ENCODE assay signal across 35 mouse cellular contexts in genomic region chr5:39510246-39510645, GRCm38 (mm10).
"Had no signal": no experiment of that assay in that cellular context is flagged by ENCODE, and none has a peak within 500 bp of the region (broad histone marks: within the 10 kb centered on the region; RNA-seq: fewer than 3 reads in every experiment).

No protein-coding gene starts in this region.

- H3K4me1 ChIP-seq: heart, embryonic 10.5 days; heart, embryonic 12.5 days; heart, embryonic 13.5 days; heart, embryonic 15.5 days; hindbrain, embryonic 10.5 days; hindbrain, embryonic 12.5 days; hindbrain, embryonic 13.5 days; hindbrain, embryonic 15.5 days; intestine, embryonic 15.5 days; kidney, embryonic 15.5 days had no signal

- H3K4me3 ChIP-seq: heart, embryonic 10.5 days; heart, embryonic 12.5 days; heart, embryonic 13.5 days; heart, embryonic 15.5 days; hindbrain, embryonic 10.5 days; hindbrain, embryonic 12.5 days; hindbrain, embryonic 13.5 days; hindbrain, embryonic 15.5 days; intestine, embryonic 15.5 days; kidney, embryonic 15.5 days; layer of hippocampus, adult 2 months had no signal

- H3K9ac ChIP-seq: heart, embryonic 12.5 days; heart, embryonic 13.5 days; heart, embryonic 15.5 days; hindbrain, embryonic 12.5 days; hindbrain, embryonic 13.5 days; hindbrain, embryonic 14.5 days; hindbrain, embryonic 15.5 days; intestine, embryonic 15.5 days; kidney, embryonic 15.5 days had no signal

- H3K36me3 ChIP-seq: heart, embryonic 10.5 days; heart, embryonic 12.5 days; heart, embryonic 13.5 days; heart, embryonic 15.5 days; hindbrain, embryonic 10.5 days; hindbrain, embryonic 12.5 days; hindbrain, embryonic 13.5 days; hindbrain, embryonic 15.5 days; intestine, embryonic 15.5 days; kidney, embryonic 15.5 days had no signal

- ATAC-seq: hindbrain, embryonic 16.5 days; hindbrain, postnatal 0 days; inflammation-experienced regulatory T-cells, adult 6 months; intestine, embryonic 15.5 days; intestine, embryonic 16.5 days; intestine, postnatal 0 days had no signal

- H3K27me3 ChIP-seq: heart, embryonic 12.5 days; heart, embryonic 13.5 days; heart, embryonic 15.5 days; hindbrain, embryonic 12.5 days; hindbrain, embryonic 13.5 days; hindbrain, embryonic 15.5 days; intestine, embryonic 15.5 days; kidney, embryonic 15.5 days had no signal

- H3K27ac ChIP-seq: heart, embryonic 10.5 days; heart, embryonic 13.5 days; heart, embryonic 15.5 days; hindbrain, embryonic 10.5 days; hindbrain, embryonic 12.5 days; hindbrain, embryonic 13.5 days; hindbrain, embryonic 14.5 days; hindbrain, embryonic 15.5 days; hindbrain, postnatal 0 days; intestine, embryonic 15.5 days; kidney, embryonic 15.5 days; kidney, postnatal 0 days; layer of hippocampus, adult 2 months had no signal

- H3K9me3 ChIP-seq: heart, embryonic 10.5 days; heart, embryonic 12.5 days; heart, embryonic 13.5 days; heart, embryonic 15.5 days; hindbrain, embryonic 10.5 days; hindbrain, embryonic 12.5 days; hindbrain, embryonic 13.5 days; hindbrain, embryonic 15.5 days; intestine, embryonic 15.5 days; kidney, embryonic 15.5 days had no signal

- DNase-seq: heart, postnatal 10 days; heart, postnatal 14 days; heart, postnatal 36 days; heart, postnatal 4 days; kidney, adult 11 months; kidney, adult 18-20 months; kidney, adult 2 months; kidney, adult 8-10 months; kidney, adult 9 months; kidney, postnatal 10 days; kidney, postnatal 14 days; kidney, postnatal 25 days; kidney, postnatal 36 days; kidney, postnatal 4 days; layer of hippocampus, adult 9-11 months; layer of hippocampus, postnatal 36 days had no signal

- H3K4me2 ChIP-seq: heart, embryonic 11.5 days; heart, embryonic 12.5 days; heart, embryonic 13.5 days; heart, embryonic 15.5 days; hindbrain, embryonic 12.5 days; hindbrain, embryonic 13.5 days; hindbrain, embryonic 14.5 days; hindbrain, embryonic 15.5 days; intestine, embryonic 15.5 days; kidney, embryonic 15.5 days had no signal
